Mouse (Mus musculus) myocyte (in vitro differentiated cells): ENCODE measurements around the gene Gys1. TPM values are rescaled to one million over a fixed set of nuclear protein-coding genes. Genes with fewer than 3 reads are reported as not detected.
"Not testable (repeated sequence)": the region's sequence is repeated elsewhere in the genome, so short reads cannot be mapped to it uniquely, and the experiment has no call there.

Source experiments
- H3K27me3 ChIP-seq: one replicate; pipeline ENCODE4 v1.6.1; 2011; ENCODE audit not compliant: control insufficient read depth, insufficient read depth, insufficient read length
- H3K36me3 ChIP-seq: one replicate; pipeline ENCODE4 v1.6.1; 2011; ENCODE audit not compliant: control insufficient read depth, insufficient read depth
- H3K4me2 ChIP-seq: one replicate; pipeline ENCODE4 v1.6.1; 2011; ENCODE audit warnings: low read depth, control low read depth
- H3K4me3 ChIP-seq: one replicate; pipeline ENCODE4 v1.5.1; 2011; ENCODE audit warnings: mild to moderate bottlenecking, control low read depth, moderate library complexity
- H3K79me2 ChIP-seq: one replicate; pipeline ENCODE4 v1.6.1; 2011; ENCODE audit not compliant: control insufficient read depth, insufficient read depth
- H3ac ChIP-seq: one replicate; pipeline ENCODE4 v1.6.1; 2011; ENCODE audit not compliant: control insufficient read depth, insufficient read length
- CEBPB ChIP-seq: IDR thresholded peaks from 2 replicates; pipeline ENCODE4 v1.6.1; 2011; ENCODE audit warnings: mild to moderate bottlenecking, moderate library complexity; ENCODE audit not compliant: poor library complexity, insufficient read depth, severe bottlenecking
- E2F4 ChIP-seq: IDR thresholded peaks from one replicate; pipeline ENCODE4 v1.6.1; 2011; ENCODE audit warnings: mild to moderate bottlenecking, control low read depth, moderate library complexity; ENCODE audit not compliant: insufficient read depth
- MAX ChIP-seq: IDR thresholded peaks from one replicate; pipeline ENCODE4 v1.6.1; 2011; ENCODE audit warnings: low read depth, mild to moderate bottlenecking, control low read depth
- MYOD1 ChIP-seq, 3 experiments: IDR thresholded peaks; one replicate each; pipeline ENCODE4 v1.6.1; 2011; ENCODE audit warnings: control low read depth in 2 of 3, low read depth in 2 of 3, mild to moderate bottlenecking in 2 of 3, moderate library complexity in 1 of 3; ENCODE audit not compliant: insufficient read length in 2 of 3, control insufficient read depth in 1 of 3
- MYOG ChIP-seq, 3 experiments: IDR thresholded peaks; one replicate each; pipeline ENCODE4 v1.6.1; 2011; ENCODE audit warnings: control low read depth in 2 of 3, low read depth in 2 of 3, mild to moderate bottlenecking in 2 of 3; ENCODE audit not compliant: insufficient read length in 2 of 3, control insufficient read depth in 1 of 3, insufficient read depth in 1 of 3
- POLR2A ChIP-seq: IDR thresholded peaks from one replicate; pipeline ENCODE4 v1.6.1; 2011; ENCODE audit warnings: low read depth, mild to moderate bottlenecking, control low read depth, moderate library complexity; ENCODE audit not compliant: insufficient read length
- POLR2AphosphoS2 ChIP-seq: IDR thresholded peaks from one replicate; pipeline ENCODE4 v1.6.1; 2011; ENCODE audit warnings: low read depth, control low read depth; ENCODE audit not compliant: insufficient read length
- REST ChIP-seq: IDR thresholded peaks from one replicate; pipeline ENCODE4 v1.6.1; 2011; ENCODE audit warnings: mild to moderate bottlenecking, control low read depth, moderate library complexity; ENCODE audit not compliant: insufficient read depth, insufficient read length
- SRF ChIP-seq: IDR thresholded peaks from one replicate; pipeline ENCODE4 v1.6.1; 2011; ENCODE audit warnings: low read depth; ENCODE audit not compliant: control insufficient read depth, insufficient read length
- TCF12 ChIP-seq: IDR thresholded peaks from one replicate; pipeline ENCODE4 v1.6.1; 2011; ENCODE audit warnings: mild to moderate bottlenecking, control low read depth; ENCODE audit not compliant: poor library complexity, insufficient read depth, severe bottlenecking
- TCF3 ChIP-seq: IDR thresholded peaks from one replicate; pipeline ENCODE4 v1.6.1; 2011; ENCODE audit warnings: low read depth, control low read depth; ENCODE audit not compliant: insufficient read length
- USF1 ChIP-seq: IDR thresholded peaks from one replicate; pipeline ENCODE4 v1.6.1; 2011; ENCODE audit warnings: low read depth, mild to moderate bottlenecking, control low read depth, moderate library complexity
- polyA plus RNA-seq: library from polyadenylated mRNA; unstranded; fragments of >200 nt; fragmentation: generic; extraction: Trizol; gene quantifications from one replicate; pipeline ENCODE4 v1.2.1, GENCODE M21; 2012; ENCODE audit warnings: missing spikeins

The Gys1 gene
- 125 TPM for polyA plus RNA-seq

GRCm38 (mm10) chr7:45434203-45435015 lies at the start of gene Gys1:
Gene Gys1, plus strand, starts transcription at chr7:45434844.
- H3K36me3 ChIP-seq = peaks cover 7% of the 10 kb centered on the region
- peak within 1 kb of the TSS; percentile 92 for H3K4me3 ChIP-seq
- peaks cover 62% of the 10 kb centered on the region for H3K79me2 ChIP-seq
- peak within 1 kb of the TSS; percentile 96 for H3K4me2 ChIP-seq
- TF ChIP-seq TCF12 = no peak
- peak; percentile 81 for TF ChIP-seq POLR2AphosphoS2
- TF ChIP-seq REST = no peak
- TF ChIP-seq CEBPB = peak; percentile 86
- TF ChIP-seq MYOG (IDR thresholded peaks at IDR 0.05; ENCODE audit: control insufficient read depth in 1 of 3, insufficient read depth in 1 of 3, insufficient read length in 2 of 3, low read depth in 2 of 3) = peak in 1 of 3 experiments; percentile 73
- TF ChIP-seq USF1 = no peak
- no peak for TF ChIP-seq MAX
- TF ChIP-seq TCF3 = no peak
- TF ChIP-seq SRF = peak; percentile 93
- no peak for TF ChIP-seq E2F4
- TF ChIP-seq MYOD1 (IDR thresholded peaks at IDR 0.05; ENCODE audit: control insufficient read depth in 1 of 3, insufficient read length in 2 of 3, low read depth in 2 of 3) = peak in 1 of 3 experiments; percentile 71
- peak; percentile 84 for TF ChIP-seq POLR2A
- H3K27me3 ChIP-seq = no peaks in the 10 kb centered on the region
- H3ac ChIP-seq = peak within 1 kb of the TSS; percentile 15

- Histone ChIP-seq H3K4me3 (no peak overlapping the region), H3ac (no peak overlapping the region), H3K27me3 (no peaks in the 10 kb centered on the region), H3K4me2 (no peak overlapping the region), H3K36me3 (peaks cover 75% of the 10 kb centered on the region), H3K79me2 (peaks cover 37% of the 10 kb centered on the region)
- TF ChIP-seq MAX = no peak
- no peak for TF ChIP-seq E2F4
- no peak for TF ChIP-seq MYOD1 (IDR thresholded peaks at IDR 0.05; ENCODE audit: control insufficient read depth in 1 of 3, insufficient read length in 2 of 3, low read depth in 2 of 3)
- no peak for TF ChIP-seq SRF
- TF ChIP-seq REST = no peak
- TF ChIP-seq CEBPB = no peak
- no peak for TF ChIP-seq POLR2A
- no peak for TF ChIP-seq TCF3
Measured at GRCm38 (mm10) chr7:45386077-45386476, 48.6 kb upstream of the Gys1 start.

- H3K36me3 ChIP-seq = peaks cover 29% of the 10 kb centered on the region
- H3K27me3 ChIP-seq = no peaks in the 10 kb centered on the region
- TF ChIP-seq E2F4 (no peak), TCF12 (no peak), REST (no peak), POLR2A (no peak), MYOD1 (IDR thresholded peaks at IDR 0.05; ENCODE audit: control insufficient read depth in 1 of 3, insufficient read length in 2 of 3, low read depth in 2 of 3) (no peak)
- H3ac ChIP-seq = peak overlapping the region; percentile 26
- peak overlapping the region; percentile 98 for H3K4me3 ChIP-seq
- peak overlapping the region; percentile 94 for H3K4me2 ChIP-seq
- H3K79me2 ChIP-seq = peaks cover 50% of the 10 kb centered on the region
Measured at GRCm38 (mm10) chr7:45395129-45395541, 39.5 kb upstream of the Gys1 start.

- Histone ChIP-seq H3ac (peak within 1 kb of the TSS; percentile 26), H3K36me3 (peaks cover 23% of the 10 kb centered on the region), H3K79me2 (peaks cover 43% of the 10 kb centered on the region), H3K4me3 (peak within 1 kb of the TSS; percentile 98), H3K27me3 (no peaks in the 10 kb centered on the region), H3K4me2 (peak within 1 kb of the TSS; percentile 94)
- TF ChIP-seq CEBPB (no peak), E2F4 (no peak), USF1 (no peak), POLR2AphosphoS2 (peak; percentile 96), MYOG (IDR thresholded peaks at IDR 0.05; ENCODE audit: control insufficient read depth in 1 of 3, insufficient read depth in 1 of 3, insufficient read length in 2 of 3, low read depth in 2 of 3) (no peak), REST (peak; percentile 25), SRF (peak; percentile 77), TCF3 (no peak), MAX (no peak), TCF12 (no peak), POLR2A (peak; percentile 87), MYOD1 (IDR thresholded peaks at IDR 0.05; ENCODE audit: control insufficient read depth in 1 of 3, insufficient read length in 2 of 3, low read depth in 2 of 3) (no peak)
Measured at GRCm38 (mm10) chr7:45395578-45396336, 38.9 kb upstream of the Gys1 start, which contains the start of gene Snrnp70. Gene Snrnp70, minus strand, starts transcription at chr7:45395742.

- Histone ChIP-seq H3K4me3 (peak overlapping the region; percentile 98), H3K4me2 (peak overlapping the region; percentile 77), H3K36me3 (peaks cover 19% of the 10 kb centered on the region), H3K79me2 (peaks cover 39% of the 10 kb centered on the region)
- H3K27me3 ChIP-seq, H3ac ChIP-seq: not testable (repeated sequence)
Measured at GRCm38 (mm10) chr7:45396337-45396775, 38.3 kb upstream of the Gys1 start.
